Mouse (Mus musculus): Measurements from ENCODE around the gene Pik3ap1. TPM values are rescaled to one million over a fixed set of nuclear protein-coding genes. Genes with fewer than 3 reads are reported as not detected.

Pik3ap1 gene
- polyA plus RNA-seq, 1 experiment from 2014 or later = 0.65 TPM

DNA sequence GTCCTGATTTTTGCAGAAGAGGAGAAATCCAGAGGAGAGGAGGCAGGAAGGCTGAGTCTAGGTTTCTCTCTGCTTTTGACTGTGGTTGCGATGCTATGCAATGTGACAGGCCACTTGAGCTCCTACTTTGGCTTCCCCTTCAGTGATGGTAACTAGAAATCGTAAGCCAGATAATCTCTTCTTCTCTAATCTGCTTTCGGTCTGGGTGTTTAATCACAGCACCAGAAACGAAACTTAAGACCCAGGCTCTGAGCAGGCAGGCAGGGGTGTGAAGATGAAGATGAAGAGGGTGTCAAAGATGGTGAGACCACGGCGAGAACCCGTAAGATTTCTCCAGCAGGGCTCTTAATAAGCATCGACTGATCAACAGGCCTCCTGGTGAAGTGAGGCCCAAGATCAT lies 51.9 kb downstream of the Pik3ap1 start:
- no peak overlapping the region for H3K27ac ChIP-seq (replicated peaks; ENCODE audit: low read depth, low read length)
- H3K9ac ChIP-seq (ENCODE audit: low read length) = no peak overlapping the region
- no peak for ATAC-seq (ENCODE audit: insufficient number of reproducible peaks, low FRiP score, low TSS enrichment, low read depth)
- H3K9me3 ChIP-seq (ENCODE audit: control insufficient read depth, low read length) = no peaks in the 10 kb centered on the region
- H3K4me1 ChIP-seq (ENCODE audit: control insufficient read depth, insufficient read depth, low read length) = no peaks in the 10 kb centered on the region
- DNase-seq (ENCODE audit: low spot score) = no peak
- no peak overlapping the region for H3K4me2 ChIP-seq (ENCODE audit: low read depth, severe bottlenecking)
- H3K4me3 ChIP-seq (ENCODE audit: low read depth, low read length) = no peak overlapping the region
- H3K36me3 ChIP-seq (ENCODE audit: control insufficient read depth, insufficient read depth, low read length) = no peaks in the 10 kb centered on the region
- H3K27me3 ChIP-seq (ENCODE audit: control insufficient read depth, insufficient read depth, low read length) = no peaks in the 10 kb centered on the region
- WGBS = 78% methylated on average over 8 of the region's 8 CpGs

DNA sequence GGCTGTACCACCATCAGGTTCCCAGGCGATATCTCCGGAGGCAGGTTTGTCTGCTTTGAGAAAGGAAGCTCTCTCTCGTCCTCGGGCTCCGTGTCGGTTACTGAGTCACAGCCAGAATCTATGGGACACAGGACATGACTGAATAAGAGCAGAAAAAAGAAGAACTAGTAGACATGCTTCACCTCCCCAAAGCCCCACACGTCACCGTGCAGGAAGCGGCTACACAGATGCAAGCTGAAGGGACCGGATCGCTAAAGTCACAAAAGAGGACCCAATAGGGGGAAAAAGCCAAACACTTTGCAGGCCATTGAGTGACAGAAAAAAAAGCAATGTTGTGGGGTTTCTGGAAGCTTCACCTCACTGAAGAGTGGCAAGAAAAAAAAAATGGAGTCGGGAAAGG lies 52.7 kb downstream of the Pik3ap1 start:
- Histone ChIP-seq H3K9me3 (ENCODE audit: control insufficient read depth, low read length) (no peaks in the 10 kb centered on the region), H3K4me3 (ENCODE audit: low read depth, low read length) (no peak overlapping the region), H3K27ac (replicated peaks; ENCODE audit: low read depth, low read length) (no peak overlapping the region), H3K4me1 (ENCODE audit: control insufficient read depth, insufficient read depth, low read length) (no peaks in the 10 kb centered on the region), H3K27me3 (ENCODE audit: control insufficient read depth, insufficient read depth, low read length) (no peaks in the 10 kb centered on the region), H3K4me2 (ENCODE audit: low read depth, severe bottlenecking) (no peak overlapping the region), H3K9ac (ENCODE audit: low read length) (no peak overlapping the region), H3K36me3 (ENCODE audit: control insufficient read depth, insufficient read depth, low read length) (no peaks in the 10 kb centered on the region)
- WGBS = 92% methylated on average over 12 of the region's 12 CpGs
- ATAC-seq (ENCODE audit: insufficient number of reproducible peaks, low FRiP score, low TSS enrichment, low read depth) (no peak), DNase-seq (ENCODE audit: low spot score) (no peak)

DNA sequence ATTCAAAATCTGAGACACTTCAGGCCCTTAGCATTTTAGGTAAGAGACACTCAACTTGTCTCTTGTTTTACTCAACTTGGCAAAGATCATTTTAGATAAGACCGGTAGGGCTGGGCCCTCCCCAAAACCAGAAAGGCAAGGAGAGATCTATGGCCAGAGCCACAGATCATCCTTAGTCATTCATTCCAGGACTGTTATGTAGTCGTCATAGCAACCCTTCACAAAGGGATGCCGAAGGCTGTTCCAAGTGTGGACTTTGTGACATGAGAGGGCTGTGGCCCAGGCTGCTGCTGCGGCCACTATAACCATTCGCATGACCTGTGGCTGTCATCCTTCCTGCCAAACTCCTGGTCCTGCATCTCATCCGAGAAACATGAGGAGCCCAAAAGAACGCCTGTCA lies 54.5 kb downstream of the Pik3ap1 start:
- H3K4me1 ChIP-seq (ENCODE audit: control insufficient read depth, insufficient read depth, low read length) = no peaks in the 10 kb centered on the region
- H3K4me2 ChIP-seq (ENCODE audit: low read depth, severe bottlenecking) = no peak overlapping the region
- no peak for ATAC-seq (ENCODE audit: insufficient number of reproducible peaks, low FRiP score, low TSS enrichment, low read depth)
- no peak overlapping the region for H3K27ac ChIP-seq (replicated peaks; ENCODE audit: low read depth, low read length)
- no peaks in the 10 kb centered on the region for H3K9me3 ChIP-seq (ENCODE audit: control insufficient read depth, low read length)
- no peak overlapping the region for H3K9ac ChIP-seq (ENCODE audit: low read length)
- WGBS = 93% methylated on average over 7 of the region's 7 CpGs
- H3K36me3 ChIP-seq (ENCODE audit: control insufficient read depth, insufficient read depth, low read length) = no peaks in the 10 kb centered on the region
- no peak overlapping the region for H3K4me3 ChIP-seq (ENCODE audit: low read depth, low read length)
- H3K27me3 ChIP-seq (ENCODE audit: control insufficient read depth, insufficient read depth, low read length) = no peaks in the 10 kb centered on the region
- no peak for DNase-seq (ENCODE audit: low spot score)

DNA sequence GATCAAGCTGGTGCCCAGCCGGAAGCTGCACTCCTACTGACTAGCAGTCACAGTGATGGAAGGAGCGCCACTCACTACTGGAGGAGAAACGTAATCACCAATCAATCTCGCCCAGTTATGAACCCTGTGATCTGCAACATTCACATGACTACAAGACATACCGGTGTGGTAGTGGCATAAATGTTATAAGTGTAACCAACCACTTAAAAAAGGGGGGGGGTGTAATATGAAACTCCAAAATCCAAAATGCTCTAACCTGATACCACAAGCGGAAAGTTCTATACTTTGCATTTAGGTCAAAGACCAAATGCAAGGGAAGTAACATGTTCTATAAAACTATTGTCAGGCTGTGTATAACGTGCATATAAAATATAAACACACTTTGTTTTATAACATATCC lies 54.9 kb downstream of the Pik3ap1 start:
- no peak overlapping the region for H3K4me3 ChIP-seq (ENCODE audit: low read depth, low read length)
- DNase-seq (ENCODE audit: low spot score) (no peak), ATAC-seq (ENCODE audit: insufficient number of reproducible peaks, low FRiP score, low TSS enrichment, low read depth) (no peak)
- WGBS = 97% methylated on average over 7 of the region's 7 CpGs
- no peaks in the 10 kb centered on the region for H3K27me3 ChIP-seq (ENCODE audit: control insufficient read depth, insufficient read depth, low read length)
- H3K36me3 ChIP-seq (ENCODE audit: control insufficient read depth, insufficient read depth, low read length) = no peaks in the 10 kb centered on the region
- H3K4me2 ChIP-seq (ENCODE audit: low read depth, severe bottlenecking) = no peak overlapping the region
- no peaks in the 10 kb centered on the region for H3K9me3 ChIP-seq (ENCODE audit: control insufficient read depth, low read length)
- no peak overlapping the region for H3K27ac ChIP-seq (replicated peaks; ENCODE audit: low read depth, low read length)
- no peak overlapping the region for H3K9ac ChIP-seq (ENCODE audit: low read length)
- H3K4me1 ChIP-seq (ENCODE audit: control insufficient read depth, insufficient read depth, low read length) = no peaks in the 10 kb centered on the region

DNA sequence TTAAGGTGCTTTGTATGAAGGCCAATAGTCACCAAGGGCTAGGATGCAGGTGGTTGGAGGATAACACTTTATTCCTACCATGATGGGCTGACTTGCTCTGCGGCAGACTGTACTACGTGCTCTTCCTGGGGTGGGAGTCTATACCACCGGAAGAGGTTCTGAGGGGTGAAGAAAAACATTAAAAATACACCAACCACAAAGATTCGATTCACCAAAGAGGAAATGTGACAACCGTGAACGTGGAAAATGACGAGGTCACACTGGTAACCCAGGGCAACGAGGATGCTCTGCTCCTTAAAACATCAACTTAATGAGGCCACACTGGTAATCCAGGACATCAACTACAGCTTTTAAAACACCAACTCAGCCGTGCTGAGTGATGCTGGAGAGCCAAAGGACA lies 56.2 kb downstream of the Pik3ap1 start:
- no peaks in the 10 kb centered on the region for H3K36me3 ChIP-seq (ENCODE audit: control insufficient read depth, insufficient read depth, low read length)
- ATAC-seq (ENCODE audit: insufficient number of reproducible peaks, low FRiP score, low TSS enrichment, low read depth) = no peak
- no peak overlapping the region for H3K27ac ChIP-seq (replicated peaks; ENCODE audit: low read depth, low read length)
- no peak overlapping the region for H3K4me2 ChIP-seq (ENCODE audit: low read depth, severe bottlenecking)
- no peaks in the 10 kb centered on the region for H3K27me3 ChIP-seq (ENCODE audit: control insufficient read depth, insufficient read depth, low read length)
- WGBS = 81% methylated on average over 9 of the region's 9 CpGs
- no peak overlapping the region for H3K4me3 ChIP-seq (ENCODE audit: low read depth, low read length)
- DNase-seq (ENCODE audit: low spot score) = no peak
- no peaks in the 10 kb centered on the region for H3K9me3 ChIP-seq (ENCODE audit: control insufficient read depth, low read length)
- H3K4me1 ChIP-seq (ENCODE audit: control insufficient read depth, insufficient read depth, low read length) = no peaks in the 10 kb centered on the region
- no peak overlapping the region for H3K9ac ChIP-seq (ENCODE audit: low read length)

DNA sequence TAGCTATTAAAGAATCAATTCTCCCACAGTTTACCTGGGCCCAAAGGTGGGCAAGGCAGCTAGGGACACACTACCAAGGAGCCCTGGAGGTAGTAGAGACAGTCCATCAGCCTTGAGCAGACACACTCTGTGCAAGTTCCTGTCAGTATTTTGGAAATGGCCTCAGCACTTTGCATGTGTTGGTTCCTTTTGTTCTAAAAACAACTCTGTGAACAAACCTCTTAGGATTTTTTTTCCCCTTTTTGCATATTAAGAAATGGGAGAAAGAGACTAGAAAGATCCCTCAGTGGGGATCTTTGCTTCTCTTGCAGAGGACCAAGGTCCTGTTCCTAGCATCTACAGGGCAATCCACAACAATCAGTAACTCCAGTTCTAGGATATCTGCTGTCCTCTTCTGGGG lies 61.1 kb downstream of the Pik3ap1 start:
- H3K27ac ChIP-seq (replicated peaks; ENCODE audit: low read depth, low read length) = no peak overlapping the region
- DNase-seq (ENCODE audit: low spot score) (no peak), ATAC-seq (ENCODE audit: insufficient number of reproducible peaks, low FRiP score, low TSS enrichment, low read depth) (no peak)

DNA sequence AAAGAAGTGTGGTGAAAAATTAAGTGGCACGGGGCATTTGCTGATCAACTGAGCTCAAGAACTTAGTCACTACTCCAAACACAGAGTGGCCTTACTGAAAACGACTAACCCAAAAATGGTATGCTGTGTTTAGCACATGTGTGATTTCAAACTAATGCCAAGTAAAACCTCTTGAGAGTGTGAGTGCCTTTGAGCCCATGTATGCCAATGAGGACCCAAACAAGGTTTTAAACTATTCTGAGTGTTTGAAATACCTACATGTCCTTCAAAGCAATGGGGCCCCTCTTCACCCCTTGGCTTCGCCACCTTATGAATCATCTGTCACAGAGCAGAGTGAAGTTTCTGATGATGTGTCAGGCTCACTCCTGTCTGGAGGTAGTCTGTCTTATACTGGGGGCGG lies 61.8 kb downstream of the Pik3ap1 start:
- 73% methylated on average over 4 of the region's 4 CpGs for WGBS
- Histone ChIP-seq H3K27me3 (ENCODE audit: control insufficient read depth, insufficient read depth, low read length) (0 out of 2 replicates have a peak, but pooled peaks cover 2% of the 10 kb centered on the region), H3K9ac (ENCODE audit: low read length) (no peak overlapping the region)

More for the DNA sequence above, 61.1 kb downstream of the Pik3ap1 start:
- Histone ChIP-seq H3K4me2 (ENCODE audit: low read depth, severe bottlenecking) (no peak overlapping the region), H3K4me3 (ENCODE audit: low read depth, low read length) (no peak overlapping the region), H3K36me3 (ENCODE audit: control insufficient read depth, insufficient read depth, low read length) (no peaks in the 10 kb centered on the region), H3K4me1 (ENCODE audit: control insufficient read depth, insufficient read depth, low read length) (no peaks in the 10 kb centered on the region), H3K9ac (ENCODE audit: low read length) (no peak overlapping the region), H3K9me3 (ENCODE audit: control insufficient read depth, low read length) (no peaks in the 10 kb centered on the region), H3K27me3 (ENCODE audit: control insufficient read depth, insufficient read depth, low read length) (no peaks in the 10 kb centered on the region)

DNA sequence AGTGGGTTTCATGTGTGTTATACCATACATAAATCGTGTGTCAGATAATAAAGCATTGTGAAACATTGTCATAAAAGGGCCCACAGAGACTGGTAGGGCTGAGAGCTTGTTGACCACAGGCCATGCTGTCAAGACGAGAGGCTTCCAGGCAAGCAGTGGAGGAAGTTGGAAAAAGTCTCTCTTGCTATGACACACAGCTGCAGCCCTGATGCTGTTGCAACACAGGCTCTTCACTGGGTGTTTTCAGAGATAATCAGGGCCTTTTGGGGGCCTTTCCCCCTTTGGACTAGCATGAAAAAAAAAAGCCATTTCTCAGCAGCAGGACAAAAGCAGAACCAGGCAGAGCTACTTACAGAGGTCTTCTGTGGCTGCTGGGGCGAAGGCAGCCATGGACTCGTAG lies 63.8 kb downstream of the Pik3ap1 start:
- Histone ChIP-seq H3K9me3 (ENCODE audit: control insufficient read depth, low read length) (no peaks in the 10 kb centered on the region), H3K9ac (ENCODE audit: low read length) (no peak overlapping the region), H3K4me2 (ENCODE audit: low read depth, severe bottlenecking) (no peak overlapping the region), H3K27me3 (ENCODE audit: control insufficient read depth, insufficient read depth, low read length) (0 out of 2 replicates have a peak, but pooled peaks cover 5% of the 10 kb centered on the region), H3K4me3 (ENCODE audit: low read depth, low read length) (no peak overlapping the region), H3K36me3 (ENCODE audit: control insufficient read depth, insufficient read depth, low read length) (no peaks in the 10 kb centered on the region), H3K4me1 (ENCODE audit: control insufficient read depth, insufficient read depth, low read length) (no peaks in the 10 kb centered on the region), H3K27ac (replicated peaks; ENCODE audit: low read depth, low read length) (no peak overlapping the region)
- WGBS = 87% methylated on average over 4 of the region's 4 CpGs
- no peak for DNase-seq (ENCODE audit: low spot score)
- ATAC-seq (ENCODE audit: insufficient number of reproducible peaks, low FRiP score, low TSS enrichment, low read depth) = no peak

More for the DNA sequence above, 61.8 kb downstream of the Pik3ap1 start:
- Histone ChIP-seq H3K4me2 (ENCODE audit: low read depth, severe bottlenecking) (no peak overlapping the region), H3K36me3 (ENCODE audit: control insufficient read depth, insufficient read depth, low read length) (no peaks in the 10 kb centered on the region), H3K9me3 (ENCODE audit: control insufficient read depth, low read length) (no peaks in the 10 kb centered on the region), H3K27ac (replicated peaks; ENCODE audit: low read depth, low read length) (no peak overlapping the region), H3K4me1 (ENCODE audit: control insufficient read depth, insufficient read depth, low read length) (no peaks in the 10 kb centered on the region), H3K4me3 (ENCODE audit: low read depth, low read length) (no peak overlapping the region)
- no peak for DNase-seq (ENCODE audit: low spot score)
- no peak for ATAC-seq (ENCODE audit: insufficient number of reproducible peaks, low FRiP score, low TSS enrichment, low read depth)

DNA sequence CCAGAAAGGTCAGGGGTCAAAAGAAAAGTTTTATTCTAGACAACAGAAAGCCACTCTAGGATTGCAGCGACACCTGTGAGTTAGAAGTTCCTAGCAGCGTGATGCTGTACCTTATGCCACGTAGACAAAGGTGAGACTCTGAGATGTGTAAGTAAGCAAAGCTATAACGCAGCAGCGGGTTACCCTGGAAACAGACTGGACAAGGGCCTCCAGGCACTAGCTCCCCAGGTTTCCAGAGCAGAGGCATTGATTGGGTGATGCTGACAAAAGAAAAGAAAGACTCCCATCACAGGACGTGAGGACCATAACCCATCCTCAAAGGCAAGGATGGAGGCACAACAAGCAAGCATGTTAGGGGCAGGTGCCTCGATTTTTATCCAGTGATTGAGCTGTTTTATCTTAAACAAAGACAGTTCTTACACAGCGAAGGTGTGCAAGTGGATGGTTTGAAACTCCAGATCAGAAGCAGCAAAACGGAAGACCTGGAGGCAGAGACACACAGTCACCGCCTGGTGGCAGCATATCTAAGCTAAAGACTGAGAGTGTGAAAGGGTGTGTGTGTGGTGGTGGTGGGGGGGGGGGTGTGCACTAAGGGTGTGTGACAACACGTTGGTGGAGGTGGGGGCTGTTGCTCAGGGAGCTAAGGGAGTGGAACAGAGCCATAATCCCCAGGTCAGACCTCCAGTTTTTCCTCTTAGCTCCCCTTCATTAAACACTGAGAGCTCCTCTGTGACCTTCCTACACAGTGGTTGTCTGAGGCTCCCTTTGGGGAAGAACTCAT lies 67.4 kb downstream of the Pik3ap1 start:
- Histone ChIP-seq H3K27ac (replicated peaks; ENCODE audit: low read depth, low read length) (no peak overlapping the region), H3K9ac (ENCODE audit: low read length) (no peak overlapping the region), H3K27me3 (ENCODE audit: control insufficient read depth, insufficient read depth, low read length) (0 out of 2 replicates have a peak, but pooled peaks cover 5% of the 10 kb centered on the region), H3K9me3 (ENCODE audit: control insufficient read depth, low read length) (no peaks in the 10 kb centered on the region), H3K4me1 (ENCODE audit: control insufficient read depth, insufficient read depth, low read length) (no peaks in the 10 kb centered on the region), H3K4me3 (ENCODE audit: low read depth, low read length) (no peak overlapping the region), H3K4me2 (ENCODE audit: low read depth, severe bottlenecking) (no peak overlapping the region), H3K36me3 (ENCODE audit: control insufficient read depth, insufficient read depth, low read length) (no peaks in the 10 kb centered on the region)
- ATAC-seq (ENCODE audit: insufficient number of reproducible peaks, low FRiP score, low TSS enrichment, low read depth) (no peak), DNase-seq (ENCODE audit: low spot score) (peak; percentile 61)
- 46% methylated on average over 10 of the region's 11 CpGs for WGBS
